Mouse (Mus musculus) midbrain, embryonic 12.5 days (tissue): ENCODE results near the gene Phf3. TPM values are rescaled to one million over a fixed set of nuclear protein-coding genes. Genes with fewer than 3 reads are reported as not detected.
A peak's percentile ranks its signal among the peaks of the same experiment; 100 is the strongest.
"Not testable (repeated sequence)": the region's sequence is repeated elsewhere in the genome, so short reads cannot be mapped to it uniquely, and the experiment has no call there.

Experiments used
- ATAC-seq: fragments of 200-750 bp; cut with Nextera tagmentation; 2 replicates; pipeline ENCODE4 v1.8.0; 2017; ENCODE audit warnings: low read depth, moderate TSS enrichment, moderate library complexity; ENCODE audit not compliant: low FRiP score
- H3K27ac ChIP-seq: fragments of 300-500 bp; sonication (generic); replicated peaks from 2 replicates; pipeline ENCODE4 v1.5.1; 2016; ENCODE audit warnings: mild to moderate bottlenecking
- H3K27me3 ChIP-seq: fragments of 300-500 bp; sonication (generic); 2 replicates; pipeline ENCODE4 v1.6.1; 2016; ENCODE audit warnings: mild to moderate bottlenecking
- H3K36me3 ChIP-seq: fragments of 300-500 bp; sonication (generic); 2 replicates; pipeline ENCODE4 v1.6.1; 2016
- H3K4me1 ChIP-seq: fragments of 300-500 bp; sonication (generic); 2 replicates; pipeline ENCODE4 v1.6.1; 2016
- H3K4me2 ChIP-seq: fragments of 300-500 bp; sonication (generic); replicated peaks from 2 replicates; pipeline ENCODE4 v1.6.1; 2016; ENCODE audit warnings: mild to moderate bottlenecking, moderate library complexity
- H3K4me3 ChIP-seq: fragments of 300-500 bp; sonication (generic); 2 replicates; pipeline ENCODE4 v1.5.1; 2016; ENCODE audit warnings: mild to moderate bottlenecking
- H3K9ac ChIP-seq: fragments of 300-500 bp; sonication (generic); replicated peaks from 2 replicates; pipeline ENCODE4 v1.6.1; 2016; ENCODE audit warnings: mild to moderate bottlenecking, moderate library complexity
- H3K9me3 ChIP-seq: fragments of 300-500 bp; sonication (generic); 2 replicates; pipeline ENCODE4 v1.6.1; 2016; ENCODE audit warnings: mild to moderate bottlenecking
- WGBS: fragments of 180-500 bp; shearing (Covaris S2); methylation state at CpG from one replicate; pipeline ENCODE4 v1.1.7; 2016; 5-methylcytosine and 5-hydroxymethylcytosine counted together
- polyA plus RNA-seq: library from polyadenylated mRNA; unstranded; fragments of >200 nt; fragmentation: Nextera tagmentation; extraction: Ambion mirVana; gene quantifications from 2 replicates; pipeline ENCODE4 v1.2.1, GENCODE M21; 2016

The Phf3 gene
- polyA plus RNA-seq = 50.3 and 51.5 TPM in 2 replicates

- under 1% methylated on average over 80 of the region's 85 CpGs for WGBS
- Histone ChIP-seq H3K4me2 (peak within 1 kb of the TSS; percentile 58), H3K9me3 (no peaks in the 10 kb centered on the region), H3K27ac (peak within 1 kb of the TSS; percentile 98), H3K36me3 (no peaks in the 10 kb centered on the region), H3K9ac (peak within 1 kb of the TSS; percentile 95), H3K27me3 (no peaks in the 10 kb centered on the region), H3K4me3 (peak within 1 kb of the TSS; percentile 94), H3K4me1 (peaks cover 12% of the 10 kb centered on the region)
- peak; percentile 96 for ATAC-seq
Observed at GRCm38 (mm10) chr1:30873541-30874260, at the start of gene Phf3. Gene Phf3 (minus strand): TSS chr1:30873921.

- Histone ChIP-seq H3K27ac (no peak overlapping the region), H3K9ac (no peak overlapping the region), H3K27me3 (no peaks in the 10 kb centered on the region), H3K4me3 (no peak overlapping the region), H3K4me1 (no peaks in the 10 kb centered on the region), H3K9me3 (peaks cover 15% of the 10 kb centered on the region; the same call in 1 of the 2 replicates), H3K4me2 (no peak overlapping the region), H3K36me3 (no peaks in the 10 kb centered on the region)
- WGBS = 89% methylated on average over 3 of the region's 3 CpGs
- no peak for ATAC-seq
Observed at GRCm38 (mm10) chr1:30922237-30922636, 48.5 kb upstream of the Phf3 start.

- Histone ChIP-seq H3K4me2 (no peak overlapping the region), H3K4me3 (no peak overlapping the region), H3K27me3 (no peaks in the 10 kb centered on the region), H3K4me1 (no peaks in the 10 kb centered on the region), H3K27ac (no peak overlapping the region), H3K9me3 (peaks cover 15% of the 10 kb centered on the region; the same call in 1 of the 2 replicates), H3K36me3 (no peaks in the 10 kb centered on the region), H3K9ac (no peak overlapping the region)
- ATAC-seq = no peak
Observed at GRCm38 (mm10) chr1:30921252-30921651, 47.5 kb upstream of the Phf3 start.

- Histone ChIP-seq H3K4me3 (no peak overlapping the region), H3K27me3 (no peaks in the 10 kb centered on the region), H3K27ac (no peak overlapping the region), H3K9me3 (peaks cover 15% of the 10 kb centered on the region; the same call in 1 of the 2 replicates), H3K36me3 (no peaks in the 10 kb centered on the region), H3K4me2 (no peak overlapping the region), H3K4me1 (no peaks in the 10 kb centered on the region), H3K9ac (no peak overlapping the region)
- 91% methylated on average over 1 of the region's 1 CpGs for WGBS
- no peak for ATAC-seq
Observed at GRCm38 (mm10) chr1:30920620-30921177, 47.0 kb upstream of the Phf3 start.

- Histone ChIP-seq H3K4me2 (no peak overlapping the region), H3K27me3 (no peaks in the 10 kb centered on the region), H3K4me3 (no peak overlapping the region), H3K9me3 (no peaks in the 10 kb centered on the region), H3K4me1 (no peaks in the 10 kb centered on the region), H3K36me3 (no peaks in the 10 kb centered on the region), H3K27ac (no peak overlapping the region), H3K9ac (no peak overlapping the region)
- no peak for ATAC-seq
- 65% methylated on average over 3 of the region's 3 CpGs for WGBS
Observed at GRCm38 (mm10) chr1:30910172-30910571, 36.5 kb upstream of the Phf3 start.

GRCm38 (mm10) chr1:30908797-30909196 is 35.1 kb upstream of the Phf3 start:
- 80% methylated on average over 4 of the region's 4 CpGs for WGBS
- ATAC-seq = no peak

GRCm38 (mm10) chr1:30903480-30904218 is 29.9 kb upstream of the Phf3 start:
- H3K4me2 ChIP-seq = no peak overlapping the region
- no peak overlapping the region for H3K4me3 ChIP-seq
- WGBS = 86% methylated on average over 3 of the region's 3 CpGs

More at GRCm38 (mm10) chr1:30908797-30909196, 35.1 kb upstream of the Phf3 start:
- no peaks in the 10 kb centered on the region for H3K4me1 ChIP-seq
- no peaks in the 10 kb centered on the region for H3K36me3 ChIP-seq
- no peak overlapping the region for H3K4me2 ChIP-seq
- H3K4me3 ChIP-seq = no peak overlapping the region
- H3K27me3 ChIP-seq = no peaks in the 10 kb centered on the region
- no peak overlapping the region for H3K27ac ChIP-seq
- no peak overlapping the region for H3K9ac ChIP-seq
- H3K9me3 ChIP-seq = no peaks in the 10 kb centered on the region

GRCm38 (mm10) chr1:30898691-30899090 is 25.0 kb upstream of the Phf3 start:
- Histone ChIP-seq H3K27ac (no peak overlapping the region), H3K36me3 (no peaks in the 10 kb centered on the region), H3K9ac (no peak overlapping the region), H3K27me3 (no peaks in the 10 kb centered on the region), H3K9me3 (no peaks in the 10 kb centered on the region), H3K4me1 (no peaks in the 10 kb centered on the region), H3K4me2 (no peak overlapping the region), H3K4me3 (no peak overlapping the region)
- 85% methylated on average over 2 of the region's 2 CpGs for WGBS
- ATAC-seq = no peak

More at GRCm38 (mm10) chr1:30903480-30904218, 29.9 kb upstream of the Phf3 start:
- no peak overlapping the region for H3K27ac ChIP-seq
- H3K27me3 ChIP-seq = no peaks in the 10 kb centered on the region
- H3K36me3 ChIP-seq = no peaks in the 10 kb centered on the region
- no peaks in the 10 kb centered on the region for H3K9me3 ChIP-seq
- no peak for ATAC-seq
- H3K4me1 ChIP-seq = no peaks in the 10 kb centered on the region
- no peak overlapping the region for H3K9ac ChIP-seq

- not testable (repeated sequence) for H3K27ac ChIP-seq, H3K9me3 ChIP-seq, ATAC-seq, H3K27me3 ChIP-seq, H3K36me3 ChIP-seq, H3K4me1 ChIP-seq, H3K9ac ChIP-seq, H3K4me3 ChIP-seq, H3K4me2 ChIP-seq
Observed at GRCm38 (mm10) chr1:30895366-30895765, 21.6 kb upstream of the Phf3 start.

GRCm38 (mm10) chr1:30883806-30884205 is 10.1 kb upstream of the Phf3 start:
- not testable (repeated sequence) for H3K9me3 ChIP-seq, H3K4me2 ChIP-seq, H3K27ac ChIP-seq, H3K4me1 ChIP-seq, H3K9ac ChIP-seq, H3K4me3 ChIP-seq, ATAC-seq, H3K36me3 ChIP-seq, H3K27me3 ChIP-seq
- 100% methylated on average over 1 of the region's 1 CpGs for WGBS

GRCm38 (mm10) chr1:30875746-30876145 is 2.0 kb upstream of the Phf3 start:
- Histone ChIP-seq H3K9me3 (no peaks in the 10 kb centered on the region), H3K27ac (no peak overlapping the region), H3K4me2 (no peak overlapping the region), H3K36me3 (no peaks in the 10 kb centered on the region), H3K9ac (no peak overlapping the region), H3K4me3 (no peak overlapping the region), H3K27me3 (no peaks in the 10 kb centered on the region), H3K4me1 (peaks cover 10% of the 10 kb centered on the region)
- no peak for ATAC-seq
